Comparison of ENCODE assay signal across 9 mouse cellular contexts in genomic region chr5:120210668-120211067, GRCm38 (mm10).
A peak's percentile ranks its signal among the peaks of the same experiment; 100 is the strongest.
DNase-seq lines count a peak whose midpoint lies in the region; ATAC-seq and TF ChIP-seq lines count a peak whose summit lies in the region.
"Had no signal": no experiment of that assay in that cellular context is flagged by ENCODE, and none has a peak within 500 bp of the region (broad histone marks: within the 10 kb centered on the region; RNA-seq: fewer than 3 reads in every experiment).

No protein-coding gene starts in this region.

- no peaks in the 10 kb centered on the region for H3K4me1 ChIP-seq in ES-E14 (ENCODE audit: control insufficient read depth in 2 of 2, insufficient read depth in 2 of 2, low read length in 2 of 2, poor library complexity in 1 of 2)
- peaks cover 35% of the 10 kb centered on the region for H3K4me1 ChIP-seq in forebrain, embryonic 14.5 days (ENCODE audit: control insufficient read depth, insufficient read depth, low read length)
- H3K4me1 ChIP-seq in liver, embryonic 13.5 days (replicated peaks), result peaks cover 4% of the 10 kb centered on the region; the same call in 1 of the 2 replicates

- no peaks in the 10 kb centered on the region for H3K9me3 ChIP-seq in ES-E14 (ENCODE audit: control insufficient read depth, insufficient read depth, low read depth, low read length)
- no peaks in the 10 kb centered on the region for H3K9me3 ChIP-seq in forebrain, embryonic 14.5 days (replicated peaks; ENCODE audit: control insufficient read depth, low read length)
- H3K9me3 ChIP-seq in liver, embryonic 13.5 days (replicated peaks), result no peaks in the 10 kb centered on the region

- DNase-seq in gastrocnemius, adult 2 months, result no peak
- DNase-seq in gastrocnemius, postnatal 25 days, result no peak
- no peak for DNase-seq in ES-E14 (ENCODE audit: low read depth, low spot score)
- peak; percentile 84 for DNase-seq in forebrain, embryonic 14.5 days (ENCODE audit: low spot score)
- no peak for DNase-seq in liver, embryonic 13.5 days
- DNase-seq in right cerebral cortex, postnatal 10 days (ENCODE audit: low spot score in 2 of 2), result no peak
- no peak for DNase-seq in layer of hippocampus, adult 11-12 months (ENCODE audit: low spot score)
- no peak for DNase-seq in left cerebral cortex, adult 18-20 months (ENCODE audit: low spot score in 2 of 2)

- peak overlapping the region; percentile 56 for H3K4me3 ChIP-seq in gastrocnemius, adult 2 months
- H3K4me3 ChIP-seq in ES-E14 (ENCODE audit: insufficient read depth in 1 of 2, low read depth in 1 of 2, low read length in 2 of 2, poor library complexity in 1 of 2, severe bottlenecking in 1 of 2), result peak overlapping the region; percentile 19 to 45; a peak in 2 of 4 replicates
- H3K4me3 ChIP-seq in forebrain, embryonic 14.5 days (ENCODE audit: low read depth, low read length), result no peak overlapping the region; the same call in 1 of the 2 replicates
- no peak overlapping the region for H3K4me3 ChIP-seq in liver, embryonic 13.5 days (replicated peaks)
- H3K4me3 ChIP-seq: erythroblast, embryonic 14.5 days had no signal

- H3K9ac ChIP-seq in ES-E14 (ENCODE audit: insufficient read depth, low read depth, low read length, poor library complexity, severe bottlenecking), result no peak overlapping the region
- no peak overlapping the region for H3K9ac ChIP-seq in forebrain, embryonic 14.5 days (ENCODE audit: low read length)
- H3K9ac ChIP-seq in liver, embryonic 13.5 days, result no peak overlapping the region

- in situ Hi-C loops in ES-E14 (cut with MboI; ENCODE audit: low sequenced_read_pairs in 2 of 2, unreplicated experiment in 2 of 2), result no loop called here

- WGBS in forebrain, embryonic 14.5 days, result 2% methylated on average over 11 of the region's 11 CpGs
- WGBS in liver, embryonic 13.5 days (ENCODE audit: insufficient replicate concordance), result 11% methylated on average over 11 of the region's 11 CpGs

- no peaks in the 10 kb centered on the region for H3K36me3 ChIP-seq in ES-E14 (ENCODE audit: control insufficient read depth, insufficient read depth, low read length, poor library complexity, severe bottlenecking)
- H3K36me3 ChIP-seq in forebrain, embryonic 14.5 days (ENCODE audit: control insufficient read depth, insufficient read depth, low read length), result no peaks in the 10 kb centered on the region
- no peaks in the 10 kb centered on the region for H3K36me3 ChIP-seq in liver, embryonic 13.5 days

- H3K27ac ChIP-seq in gastrocnemius, adult 2 months, result peak overlapping the region; percentile 63
- no peak overlapping the region for H3K27ac ChIP-seq in ES-E14 (ENCODE audit: insufficient read depth, low read depth, low read length, poor library complexity, severe bottlenecking)
- peak overlapping the region; percentile 44; the same call in 1 of the 2 replicates for H3K27ac ChIP-seq in forebrain, embryonic 14.5 days (ENCODE audit: low read depth, low read length)
- H3K27ac ChIP-seq in liver, embryonic 13.5 days, result no peak overlapping the region

- ATAC-seq in forebrain, embryonic 14.5 days, result peak; percentile 53
- no peak for ATAC-seq in liver, embryonic 13.5 days (ENCODE audit: low read depth)

- no peaks in the 10 kb centered on the region for H3K27me3 ChIP-seq in forebrain, embryonic 14.5 days (replicated peaks; ENCODE audit: control insufficient read depth, insufficient read depth, low read length)
- H3K27me3 ChIP-seq in liver, embryonic 13.5 days, result peaks cover 52% of the 10 kb centered on the region

- intact Hi-C loops in gastrocnemius, adult 2 months (cut with DNase I), result loop anchor here (1.0 to 5.0 kb wide), 3 partner anchors 38 to 230 kb away; no protein-coding TSS in a partner anchor

- no peak for TF ChIP-seq CTCF in gastrocnemius, adult 2 months (IDR thresholded peaks at IDR 0.05)

- peak overlapping the region; percentile 39 for H3K4me2 ChIP-seq in forebrain, embryonic 14.5 days (ENCODE audit: low read length)
- 0 out of 2 replicates have a peak overlapping the region, but pooled peaks have one; percentile 14 for H3K4me2 ChIP-seq in liver, embryonic 13.5 days

TF ChIP-seq in ES-E14, 5 proteins besides CTCF, POLR2A, EP300 and RAD21:
- TF ChIP-seq ZNF384 (IDR thresholded peaks at IDR 0.05; ENCODE audit: low read depth, low read length) (no peak), CHD2 (IDR thresholded peaks at IDR 0.05; ENCODE audit: low read depth, low read length) (no peak), MAFK (IDR thresholded peaks at IDR 0.05; ENCODE audit: insufficient read depth, low read depth, low read length) (no peak), HCFC1 (IDR thresholded peaks at IDR 0.05; ENCODE audit: borderline replicate concordance, insufficient read depth, low read length) (no peak), ZC3H11A (IDR thresholded peaks at IDR 0.05; ENCODE audit: borderline replicate concordance, low read depth, low read length) (no peak)
TF ChIP-seq in ES-E14: peak in this region for 0.

Comparison
In these comparisons a context has a peak if more than half of its experiments do, and no peak if none do; other contexts are left out.
1. H3K27ac ChIP-seq: peak in gastrocnemius, adult 2 months (single experiment) and forebrain, embryonic 14.5 days (single experiment); none in ES-E14 (single experiment) and liver, embryonic 13.5 days (single experiment).
2. H3K4me3 ChIP-seq: peak in gastrocnemius, adult 2 months (single experiment) and ES-E14 (2 of 2); none in forebrain, embryonic 14.5 days (single experiment) and liver, embryonic 13.5 days (single experiment).